Comparison of ENCODE assay signal across 9 mouse cellular contexts in genomic region chr12:9251772-9252171, GRCm38 (mm10).
A peak's percentile ranks its signal among the peaks of the same experiment; 100 is the strongest.
DNase-seq lines count a peak whose midpoint lies in the region; ATAC-seq lines count a peak whose summit lies in the region.
"Had no signal": no experiment of that assay in that cellular context is flagged by ENCODE, and none has a peak within 500 bp of the region (broad histone marks: within the 10 kb centered on the region; RNA-seq: fewer than 3 reads in every experiment).

No protein-coding gene starts in this region.

- peaks cover 12% of the 10 kb centered on the region for H3K4me1 ChIP-seq in neural tube, embryonic 15.5 days

- intact Hi-C loops in left cerebral cortex, postnatal 36 days (cut with DNase I), result no loop called here

- no peaks in the 10 kb centered on the region for H3K36me3 ChIP-seq in neural tube, embryonic 15.5 days

- WGBS in neural tube, embryonic 15.5 days, result 38% methylated on average over 5 of the region's 5 CpGs

- ATAC-seq in neural tube, embryonic 15.5 days (ENCODE audit: low FRiP score), result no peak
- peak; percentile 44; the same call in 1 of the 2 replicates for ATAC-seq in granulocyte monocyte progenitor cell, adult 5-6 weeks (replicated peaks; ENCODE audit: poor library complexity, severe bottlenecking)
- ATAC-seq in activated CD4-positive, CD25-positive, alpha-beta regulatory T cell, adult 4 months, result no peak

- no peak overlapping the region for H3K9ac ChIP-seq in neural tube, embryonic 15.5 days (replicated peaks)

- H3K4me2 ChIP-seq in neural tube, embryonic 15.5 days, result no peak overlapping the region

- no peak overlapping the region for H3K4me3 ChIP-seq in neural tube, embryonic 15.5 days (replicated peaks)

- peak; percentile 51 for DNase-seq in neural tube, embryonic 10.5 days (ENCODE audit: extremely low spot score, low spot score)
- DNase-seq in ZHBTc4 (ENCODE audit: low read depth, low spot score), result peak; percentile 56
- peak; percentile 54 to 65 for DNase-seq in cerebellum, postnatal 36 days
- DNase-seq in left cerebral cortex, postnatal 36 days (ENCODE audit: low spot score in 2 of 2), result peak; percentile 30 to 53
- DNase-seq in retina, postnatal 1 day, result peak; percentile 51

- H3K27ac ChIP-seq in neural tube, embryonic 15.5 days (replicated peaks), result no peak overlapping the region
- H3K27ac ChIP-seq: macrophage had no signal

- no peaks in the 10 kb centered on the region for H3K9me3 ChIP-seq in neural tube, embryonic 15.5 days (replicated peaks)

- no peaks in the 10 kb centered on the region for H3K27me3 ChIP-seq in neural tube, embryonic 15.5 days (replicated peaks)
